ENCODE assay signal across 13 mouse cellular contexts in the genomic region with DNA sequence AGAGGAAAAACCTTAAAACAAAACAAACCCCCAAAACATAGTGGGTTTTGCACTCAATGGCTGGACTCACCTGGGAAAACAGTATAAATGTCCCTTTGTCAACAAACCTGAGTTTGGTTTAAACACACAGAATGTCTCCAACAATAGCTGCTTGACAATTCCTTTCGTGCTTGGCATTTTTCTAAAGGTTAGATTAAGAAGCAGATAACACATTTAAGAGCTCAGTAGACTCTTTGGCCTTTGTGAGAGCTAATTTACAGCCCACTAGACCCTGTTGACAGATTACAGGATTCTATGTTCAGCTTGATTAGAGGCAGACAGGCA.
DNase-seq lines count a peak whose midpoint lies in the region; ATAC-seq and TF ChIP-seq lines count a peak whose summit lies in the region.
"Had no signal": no experiment of that assay in that cellular context is flagged by ENCODE, and none has a peak within 500 bp of the region (broad histone marks: within the 10 kb centered on the region; RNA-seq: fewer than 3 reads in every experiment).

No protein-coding gene starts in this region.

- H3K36me3 ChIP-seq in forebrain, embryonic 10.5 days (replicated peaks) = no peaks in the 10 kb centered on the region
- no peaks in the 10 kb centered on the region for H3K36me3 ChIP-seq in forebrain, embryonic 15.5 days
- no peaks in the 10 kb centered on the region for H3K36me3 ChIP-seq in kidney, adult 2 months (ENCODE audit: control insufficient read depth, insufficient read depth, low read length)
- H3K36me3 ChIP-seq in neural tube, embryonic 13.5 days = no peaks in the 10 kb centered on the region
- H3K36me3 ChIP-seq in intestine, embryonic 16.5 days (ENCODE audit: control insufficient read depth, insufficient read depth, low read length) = no peaks in the 10 kb centered on the region
- H3K36me3 ChIP-seq: neural tube, embryonic 12.5 days had no signal

- H3K27me3 ChIP-seq in forebrain, embryonic 10.5 days (ENCODE audit: poor library complexity, severe bottlenecking) = no peaks in the 10 kb centered on the region
- no peaks in the 10 kb centered on the region for H3K27me3 ChIP-seq in forebrain, embryonic 15.5 days
- no peaks in the 10 kb centered on the region for H3K27me3 ChIP-seq in kidney, adult 2 months (replicated peaks; ENCODE audit: control insufficient read depth, insufficient read depth, low read length)
- no peaks in the 10 kb centered on the region for H3K27me3 ChIP-seq in neural tube, embryonic 13.5 days
- H3K27me3 ChIP-seq in intestine, embryonic 16.5 days (replicated peaks; ENCODE audit: control insufficient read depth, insufficient read depth, low read length) = no peaks in the 10 kb centered on the region
- H3K27me3 ChIP-seq: neural tube, embryonic 12.5 days had no signal

- H3K4me1 ChIP-seq in forebrain, embryonic 10.5 days = peaks cover 17% of the 10 kb centered on the region
- 0 out of 2 replicates have a peak, but pooled peaks cover 6% of the 10 kb centered on the region for H3K4me1 ChIP-seq in forebrain, embryonic 15.5 days
- H3K4me1 ChIP-seq in kidney, adult 2 months (ENCODE audit: control insufficient read depth, insufficient read depth, low read length) = peaks cover 3% of the 10 kb centered on the region; the same call in 1 of the 2 replicates
- H3K4me1 ChIP-seq in neural tube, embryonic 13.5 days (replicated peaks) = peaks cover 34% of the 10 kb centered on the region
- peaks cover 13% of the 10 kb centered on the region for H3K4me1 ChIP-seq in intestine, embryonic 16.5 days (ENCODE audit: control insufficient read depth, insufficient read depth, low read length)

- no peak overlapping the region for H3K4me2 ChIP-seq in forebrain, embryonic 15.5 days (replicated peaks)
- no peak overlapping the region for H3K4me2 ChIP-seq in neural tube, embryonic 13.5 days
- H3K4me2 ChIP-seq in intestine, embryonic 16.5 days (ENCODE audit: low read depth, low read length) = no peak overlapping the region
- H3K4me2 ChIP-seq: neural tube, embryonic 12.5 days had no signal

- H3K27ac ChIP-seq in forebrain, embryonic 10.5 days = peak overlapping the region; percentile 72
- H3K27ac ChIP-seq in forebrain, embryonic 15.5 days (replicated peaks) = no peak overlapping the region
- peak overlapping the region; percentile 50; the same call in 1 of the 2 replicates for H3K27ac ChIP-seq in kidney, adult 2 months (ENCODE audit: insufficient read depth, low read depth, low read length)
- peak overlapping the region; percentile 59 for H3K27ac ChIP-seq in neural tube, embryonic 13.5 days (replicated peaks)
- no peak overlapping the region; the same call in 1 of the 2 replicates for H3K27ac ChIP-seq in intestine, embryonic 16.5 days (ENCODE audit: low read length)
- H3K27ac ChIP-seq: neural tube, embryonic 12.5 days had no signal

- H3K9me3 ChIP-seq in forebrain, embryonic 10.5 days = no peaks in the 10 kb centered on the region
- no peaks in the 10 kb centered on the region for H3K9me3 ChIP-seq in forebrain, embryonic 15.5 days
- H3K9me3 ChIP-seq in neural tube, embryonic 13.5 days = no peaks in the 10 kb centered on the region
- no peaks in the 10 kb centered on the region for H3K9me3 ChIP-seq in intestine, embryonic 16.5 days (ENCODE audit: control insufficient read depth, low read length)
- H3K9me3 ChIP-seq: megakaryocyte, embryonic 14.5 days; neural tube, embryonic 12.5 days had no signal

- DNase-seq in forebrain, embryonic 10.5 days (ENCODE audit: extremely low spot score, low spot score) = no peak
- DNase-seq in kidney, adult 2 months = no peak
- no peak for DNase-seq in kidney, postnatal 14 days
- DNase-seq in neural tube, embryonic 10.5 days (ENCODE audit: extremely low spot score, low spot score) = no peak
- DNase-seq: cerebellum, adult 9-10 months; liver had no signal

- no peak overlapping the region for H3K9ac ChIP-seq in forebrain, embryonic 15.5 days (replicated peaks)
- H3K9ac ChIP-seq in neural tube, embryonic 13.5 days = no peak overlapping the region
- no peak overlapping the region for H3K9ac ChIP-seq in intestine, embryonic 16.5 days (ENCODE audit: low read depth, low read length)
- H3K9ac ChIP-seq: neural tube, embryonic 12.5 days had no signal

- no peak overlapping the region for H3K4me3 ChIP-seq in forebrain, embryonic 10.5 days
- H3K4me3 ChIP-seq in forebrain, embryonic 15.5 days = no peak overlapping the region
- H3K4me3 ChIP-seq in kidney, adult 2 months (ENCODE audit: insufficient read depth, low read depth, low read length) = no peak overlapping the region
- H3K4me3 ChIP-seq in neural tube, embryonic 13.5 days = no peak overlapping the region
- H3K4me3 ChIP-seq in intestine, embryonic 16.5 days (ENCODE audit: low read length) = no peak overlapping the region
- H3K4me3 ChIP-seq: megakaryocyte, embryonic 14.5 days; neural tube, embryonic 12.5 days had no signal

- ATAC-seq in forebrain, embryonic 15.5 days (replicated peaks) = no peak
- ATAC-seq in neural tube, embryonic 13.5 days (ENCODE audit: low read depth) = no peak
- ATAC-seq in granulocyte monocyte progenitor cell, adult 5-6 weeks (replicated peaks; ENCODE audit: poor library complexity, severe bottlenecking) = no peak
- ATAC-seq in intestine, embryonic 16.5 days = no peak
- ATAC-seq: inflammation-experienced regulatory T-cells, adult 6 months had no signal

- WGBS in forebrain, embryonic 10.5 days = 51% methylated on average over 1 of the region's 1 CpGs
- WGBS in forebrain, embryonic 15.5 days = 31% methylated on average over 1 of the region's 1 CpGs
- WGBS in kidney, adult 2 months = 42% methylated on average over 1 of the region's 1 CpGs
- 53% methylated on average over 1 of the region's 1 CpGs for WGBS in neural tube, embryonic 13.5 days
- 49% methylated on average over 1 of the region's 1 CpGs for WGBS in intestine, embryonic 16.5 days

- no peak for TF ChIP-seq POLR2A in kidney, adult 2 months (IDR thresholded peaks at IDR 0.05; ENCODE audit: low read depth, low read length)

- TF ChIP-seq CTCF in kidney, adult 2 months (conservative IDR thresholded peaks at IDR 0.05; ENCODE audit: insufficient read depth, insufficient read length, low read depth, low read length) = no peak

Comparison
In these comparisons a context has a peak if more than half of its experiments do, and no peak if none do; other contexts are left out.
1. H3K27ac ChIP-seq: peak in forebrain, embryonic 10.5 days (single experiment), kidney, adult 2 months (single experiment) and neural tube, embryonic 13.5 days (single experiment); none in forebrain, embryonic 15.5 days (single experiment) and intestine, embryonic 16.5 days (single experiment).